Mouse (Mus musculus) cerebellum, adult 11 months (tissue): ENCODE measurements around the gene Trrap.
A peak's percentile ranks its signal among the peaks of the same experiment; 100 is the strongest.

Experiments used
- DNase-seq: peaks from one replicate; pipeline ENCODE4 v3.0.0; 2022

Gene Trrap

DNA sequence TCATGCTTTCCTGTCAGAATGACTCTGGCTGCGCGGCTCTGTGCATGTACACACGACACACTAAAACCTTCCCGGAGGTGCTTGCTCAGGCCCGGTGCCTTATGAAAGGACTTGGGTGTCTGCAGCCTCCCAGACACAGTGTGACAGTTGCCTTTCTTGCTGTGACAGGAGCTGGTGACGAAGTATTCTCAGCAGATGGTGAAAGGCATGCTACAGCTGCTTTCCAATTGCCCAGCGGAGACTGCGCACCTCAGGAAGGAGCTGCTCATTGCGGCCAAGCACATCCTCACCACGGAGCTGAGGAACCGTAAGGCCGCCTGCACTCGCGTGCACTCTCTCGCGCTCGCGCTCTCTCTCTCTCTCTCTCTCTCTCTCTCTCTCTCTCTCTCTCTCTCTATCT, 18.9 kb downstream of the Trrap start:
- no peak for DNase-seq

DNA sequence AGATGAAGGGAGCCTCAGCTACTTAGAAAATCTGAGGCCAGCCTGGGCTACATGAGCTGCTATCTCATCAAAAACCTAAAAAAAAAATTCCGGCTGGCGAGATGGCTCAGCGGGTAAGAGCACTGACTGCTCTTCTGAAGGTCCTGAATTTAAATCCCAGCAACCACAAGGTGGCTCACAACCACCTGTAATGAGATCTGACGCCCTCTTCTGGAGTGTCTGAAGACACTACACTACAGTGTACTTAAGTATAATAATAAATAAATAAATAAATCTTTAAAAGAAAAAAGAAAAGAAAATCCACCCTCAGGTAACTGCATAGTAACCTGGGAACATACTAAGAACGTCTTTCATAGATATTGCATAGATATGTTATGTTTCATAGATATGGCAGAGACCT, 25.8 kb downstream of the Trrap start:
- no peak for DNase-seq

DNA sequence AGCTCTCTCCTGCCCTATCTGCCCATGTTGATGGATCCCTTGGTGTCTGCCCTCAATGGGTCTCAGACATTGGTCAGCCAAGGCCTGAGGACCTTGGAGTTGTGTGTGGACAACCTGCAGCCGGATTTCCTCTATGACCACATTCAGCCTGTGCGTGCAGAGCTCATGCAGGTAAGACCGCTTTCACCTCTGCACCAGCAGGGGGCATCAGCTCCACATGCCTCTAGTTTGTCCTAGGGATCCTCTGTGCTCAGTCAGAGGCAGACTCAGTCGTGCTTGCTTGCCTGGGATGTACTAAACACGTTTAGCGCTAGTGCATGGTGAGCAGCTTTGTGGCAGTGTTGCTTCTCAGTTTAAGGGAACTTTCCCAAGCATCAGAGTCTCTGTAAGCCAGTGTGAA, 27.2 kb downstream of the Trrap start:
- DNase-seq, result peak; percentile 22

DNA sequence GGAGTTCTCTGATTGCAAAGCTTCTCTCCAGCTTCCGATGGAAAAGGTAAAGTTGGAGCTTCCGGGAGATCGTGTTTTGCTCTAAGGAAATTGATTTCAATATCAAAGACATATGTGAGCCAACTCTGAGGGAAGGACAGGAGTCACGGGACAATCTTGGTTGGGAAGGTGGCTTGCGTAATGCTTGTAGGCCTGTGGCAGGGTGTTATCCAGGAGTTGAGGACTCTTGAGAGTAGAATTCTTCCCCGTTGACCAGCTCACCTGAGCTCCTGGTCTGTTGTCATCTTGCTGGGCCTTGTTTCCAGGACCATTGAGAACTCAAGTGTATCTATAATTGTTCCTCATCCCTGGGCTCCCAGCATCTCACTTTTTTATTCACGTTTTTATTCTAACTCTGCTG, 29.6 kb downstream of the Trrap start:
- DNase-seq, result no peak

DNA sequence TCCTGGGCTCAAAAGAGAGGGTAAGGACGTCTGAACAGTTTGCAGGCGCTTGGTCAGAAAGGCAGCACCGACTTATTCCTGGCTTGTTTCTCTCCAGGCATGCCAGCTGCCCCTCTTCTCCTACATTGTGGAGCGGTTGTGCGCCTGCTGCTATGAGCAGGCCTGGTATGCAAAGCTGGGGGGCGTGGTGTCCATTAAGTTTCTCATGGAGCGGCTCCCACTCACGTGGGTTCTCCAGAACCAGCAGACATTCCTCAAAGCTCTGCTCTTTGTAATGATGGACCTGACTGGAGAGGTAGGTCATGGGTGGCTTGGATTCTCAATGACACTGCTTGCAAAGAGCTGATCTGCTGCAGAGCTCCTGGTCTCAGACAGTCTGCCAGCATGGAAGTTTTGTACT, 35.5 kb downstream of the Trrap start:
- no peak for DNase-seq

DNA sequence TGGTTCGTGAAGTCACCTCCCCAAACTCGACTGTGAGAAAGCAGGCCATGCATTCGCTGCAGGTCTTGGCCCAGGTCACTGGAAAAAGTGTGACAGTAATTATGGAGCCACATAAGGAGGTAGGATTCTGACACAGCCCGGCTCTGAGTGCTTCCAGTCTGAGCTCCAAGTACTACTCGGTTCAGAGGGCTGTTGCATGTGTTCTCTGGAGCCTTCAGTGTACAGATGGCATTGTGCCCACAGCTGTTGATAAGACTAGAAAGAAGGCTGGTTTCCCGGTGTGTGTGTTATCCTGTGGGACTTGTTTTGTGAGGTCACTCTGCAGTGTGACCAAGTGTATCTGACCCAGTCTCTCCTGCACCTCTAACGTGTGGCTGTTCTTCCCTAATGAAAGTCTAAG, 36.6 kb downstream of the Trrap start:
- DNase-seq, result no peak

DNA sequence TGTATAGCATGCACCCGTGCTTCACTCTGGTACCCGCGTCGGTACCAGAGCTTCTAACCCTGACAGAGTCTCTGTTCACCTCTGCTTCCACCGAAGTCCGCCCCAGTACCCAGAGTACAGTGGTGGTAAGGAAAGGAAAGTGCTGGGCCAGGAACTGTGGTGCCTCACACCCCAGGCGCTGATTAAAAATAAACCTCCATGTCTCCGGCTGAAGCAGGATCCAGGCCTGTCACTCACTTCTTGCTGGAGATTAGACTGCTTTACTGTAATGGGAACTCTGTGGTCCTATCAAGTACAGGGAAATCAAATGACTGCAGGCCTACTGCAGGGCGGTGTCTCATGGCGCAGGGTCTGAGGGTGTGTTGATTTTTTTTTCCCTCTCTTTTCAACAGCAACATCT, 39.4 kb downstream of the Trrap start:
- no peak for DNase-seq

DNA sequence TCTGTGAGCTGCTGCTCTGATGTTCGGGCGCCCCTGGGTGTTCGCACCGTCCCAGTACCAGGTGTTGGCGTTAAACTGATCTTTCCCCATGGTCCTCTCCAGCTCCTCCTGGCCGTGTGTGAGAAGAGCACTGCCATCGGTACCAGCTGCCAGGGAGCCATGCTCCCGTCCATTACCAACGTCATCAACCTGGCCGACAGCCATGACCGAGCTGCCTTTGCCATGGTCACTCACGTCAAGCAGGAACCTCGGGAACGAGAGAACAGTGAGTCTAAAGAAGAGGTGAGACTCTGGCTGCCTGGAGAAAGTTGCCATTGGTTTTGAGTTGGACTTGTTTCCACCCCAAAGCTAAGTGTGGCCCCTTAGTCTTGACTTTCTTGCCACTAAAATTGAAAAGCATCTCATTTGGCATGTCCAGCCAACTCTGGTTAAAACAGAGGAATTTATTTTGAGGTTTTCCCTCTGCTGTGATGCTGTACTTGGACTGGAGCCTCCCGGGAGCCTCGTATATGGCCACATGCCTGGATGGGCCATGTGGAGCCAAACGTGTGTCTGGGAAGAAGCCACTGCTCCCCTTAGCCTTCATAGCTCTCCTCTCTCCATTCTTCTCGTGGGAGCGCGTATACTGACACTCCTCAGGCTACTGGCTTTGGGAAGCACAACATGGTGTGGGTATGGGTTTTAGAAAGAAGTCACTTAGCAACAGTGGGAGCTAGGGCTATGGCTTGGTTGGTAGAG, 61.0 kb downstream of the Trrap start:
- peak; percentile 56 for DNase-seq

DNA sequence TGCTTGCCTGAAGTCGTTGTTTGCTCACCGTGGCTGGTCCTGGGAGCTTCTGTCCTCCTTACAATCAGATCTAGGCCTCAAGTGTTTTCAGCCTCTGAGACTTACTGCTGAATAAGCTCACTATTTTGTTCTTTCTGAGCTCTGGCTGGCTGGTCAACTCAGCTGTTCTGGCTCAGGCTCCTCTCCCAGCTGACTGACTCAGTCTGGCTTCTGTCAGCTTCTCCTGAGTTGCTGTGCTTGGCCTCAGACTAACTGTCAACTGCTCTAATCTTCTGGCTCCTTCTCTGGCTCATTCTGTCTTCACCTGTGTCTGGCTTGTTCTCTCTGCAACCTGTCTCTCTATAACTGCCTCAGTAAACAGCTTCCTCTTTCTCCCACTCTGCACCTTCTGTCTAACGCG, 62.1 kb downstream of the Trrap start:
- DNase-seq, result no peak

DNA sequence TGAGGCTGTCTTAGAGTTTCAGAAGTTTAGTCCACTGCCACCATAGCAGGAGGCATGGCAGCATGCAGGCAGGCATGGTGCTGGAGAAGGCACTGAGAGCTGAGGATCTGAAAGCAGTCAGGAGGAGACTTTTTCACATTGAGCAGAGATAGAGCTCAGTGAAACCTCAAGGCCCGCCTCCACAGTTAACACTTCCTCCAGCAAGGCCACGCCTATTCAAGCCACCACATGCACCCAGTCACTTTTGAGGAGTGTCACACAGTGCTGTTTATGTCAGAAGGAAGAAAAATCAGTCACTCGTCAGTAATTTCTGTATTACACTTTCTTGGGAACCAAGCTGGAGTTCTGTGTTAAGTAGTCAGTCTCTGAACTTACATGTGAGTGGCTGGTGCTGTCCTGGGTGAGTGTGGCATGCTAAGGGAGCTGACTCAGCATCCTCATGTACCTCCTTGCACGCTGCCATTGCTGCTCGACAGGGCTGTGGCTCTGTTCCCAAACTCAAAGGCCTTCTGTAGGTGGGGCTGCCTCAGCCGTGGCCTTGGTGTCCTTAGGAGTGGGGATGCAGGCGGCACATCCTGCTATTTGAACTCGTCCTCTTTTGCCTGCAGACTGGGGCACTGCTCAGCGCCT, 64.4 kb downstream of the Trrap start:
- no peak for DNase-seq

DNA sequence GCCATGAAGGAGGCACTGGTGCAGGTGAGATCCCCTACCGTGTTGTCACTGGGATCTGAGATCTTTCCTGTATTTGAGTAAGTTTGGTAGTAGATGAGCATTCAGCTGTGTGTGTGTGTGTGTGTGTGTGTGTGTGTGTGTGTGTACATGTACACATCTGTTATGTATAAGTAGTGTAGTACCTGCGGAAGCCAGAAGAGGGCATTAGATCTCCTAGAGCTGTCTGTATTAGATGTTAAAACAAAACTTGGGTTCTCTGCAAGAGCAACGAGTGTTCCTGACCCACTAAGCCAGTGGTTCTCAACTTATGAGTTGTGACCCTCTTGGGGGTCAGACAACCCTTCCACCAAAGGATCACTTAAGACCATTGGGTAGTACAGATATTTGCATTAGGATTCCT, 68.6 kb downstream of the Trrap start:
- no peak for DNase-seq

DNA sequence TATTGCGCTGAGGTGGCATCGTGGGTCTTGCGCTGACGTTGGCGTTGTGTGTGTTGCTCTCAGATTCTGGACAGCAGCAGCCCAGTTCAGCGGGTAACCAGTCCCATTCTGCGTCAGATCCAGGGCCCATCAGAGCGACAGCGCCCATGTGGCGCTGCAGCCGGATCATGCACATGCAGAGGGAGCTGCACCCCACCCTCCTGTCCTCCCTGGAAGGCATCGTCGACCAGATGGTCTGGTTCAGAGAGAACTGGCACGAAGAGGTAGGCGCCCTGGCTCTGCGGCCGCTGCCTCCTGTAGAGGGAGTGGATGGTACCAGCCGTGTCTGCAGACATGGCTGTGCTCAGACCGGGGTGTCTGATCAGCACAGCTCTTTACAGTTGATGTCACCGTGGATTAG, 77.8 kb downstream of the Trrap start:
- DNase-seq, result peak; percentile 81

DNA sequence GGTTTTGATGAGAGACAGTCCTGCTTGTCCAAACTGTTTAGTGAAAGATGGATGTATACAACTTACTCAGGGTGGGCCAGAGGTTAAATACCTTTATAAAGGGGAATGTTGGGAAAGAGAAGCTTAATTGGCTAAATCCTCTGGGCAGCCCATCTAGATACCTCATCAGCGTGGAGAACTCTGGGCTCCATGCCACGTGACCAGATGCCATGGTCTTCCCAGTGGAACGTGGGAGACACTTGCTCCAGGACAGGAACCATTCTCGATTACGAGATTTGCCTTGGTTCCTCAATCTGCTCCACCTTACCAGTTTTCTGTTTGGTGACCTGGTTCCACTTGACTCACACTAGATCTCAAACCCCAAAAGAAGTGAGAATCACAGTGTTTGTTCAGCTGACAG, 81.2 kb downstream of the Trrap start:
- DNase-seq, result no peak

DNA sequence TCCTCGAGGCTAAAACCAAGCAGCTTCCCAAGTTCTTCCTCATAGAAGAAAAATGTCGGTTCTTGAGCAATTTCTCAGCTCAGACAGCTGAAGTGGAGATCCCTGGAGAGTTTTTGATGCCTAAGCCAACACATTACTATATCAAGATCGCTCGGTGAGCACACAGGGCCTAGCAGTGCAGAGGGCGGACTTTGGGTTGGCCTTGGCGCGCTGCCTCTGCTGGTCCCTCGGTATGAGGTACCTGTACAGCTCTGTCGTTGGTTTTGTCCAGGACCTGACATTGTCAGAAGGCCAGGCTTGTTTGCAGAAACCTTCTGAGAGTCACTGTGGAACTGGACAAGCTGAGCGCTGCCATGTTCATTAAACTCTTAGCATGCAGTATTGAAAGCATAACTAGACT, 82.4 kb downstream of the Trrap start:
- no peak for DNase-seq

DNA sequence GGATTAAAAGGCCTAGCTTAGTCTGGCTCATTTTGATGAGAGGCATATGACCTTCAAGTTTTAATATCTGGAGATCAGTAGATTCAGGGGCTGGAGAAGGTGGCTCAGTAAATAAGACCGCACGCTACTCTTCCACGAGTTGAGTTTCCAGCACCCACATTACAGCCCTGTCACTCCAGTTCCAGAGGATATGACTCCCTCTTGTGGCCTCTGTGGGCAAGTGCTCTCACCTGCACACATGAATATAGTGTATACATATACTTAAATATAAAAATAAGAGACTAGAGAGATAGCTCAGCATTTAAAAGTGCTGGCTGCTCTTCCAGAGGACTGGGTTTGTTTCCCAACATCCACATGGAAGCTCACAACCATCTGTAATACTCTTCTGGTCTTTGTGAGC, 84.3 kb downstream of the Trrap start:
- DNase-seq, result no peak

DNA sequence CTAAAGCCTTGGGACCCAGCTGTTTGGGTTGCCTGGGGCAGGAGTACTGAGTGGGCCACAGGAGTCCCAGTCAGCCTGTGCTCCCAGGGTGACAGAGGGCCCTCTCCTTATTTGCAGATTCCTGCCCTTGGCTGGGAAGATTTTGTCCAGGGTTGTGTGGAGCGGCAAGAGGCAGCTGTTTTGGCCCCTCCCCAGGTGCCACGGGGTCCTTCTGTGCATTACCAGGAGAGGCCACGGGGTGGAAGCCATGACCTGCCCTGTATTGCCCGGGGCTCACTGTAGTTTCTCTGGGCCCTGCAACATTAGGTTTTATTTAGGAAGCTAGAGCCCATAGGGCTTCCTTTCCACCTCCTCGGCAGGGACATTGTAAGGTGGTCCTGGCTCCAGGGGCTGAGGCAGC, 86.4 kb downstream of the Trrap start:
- no peak for DNase-seq

DNA sequence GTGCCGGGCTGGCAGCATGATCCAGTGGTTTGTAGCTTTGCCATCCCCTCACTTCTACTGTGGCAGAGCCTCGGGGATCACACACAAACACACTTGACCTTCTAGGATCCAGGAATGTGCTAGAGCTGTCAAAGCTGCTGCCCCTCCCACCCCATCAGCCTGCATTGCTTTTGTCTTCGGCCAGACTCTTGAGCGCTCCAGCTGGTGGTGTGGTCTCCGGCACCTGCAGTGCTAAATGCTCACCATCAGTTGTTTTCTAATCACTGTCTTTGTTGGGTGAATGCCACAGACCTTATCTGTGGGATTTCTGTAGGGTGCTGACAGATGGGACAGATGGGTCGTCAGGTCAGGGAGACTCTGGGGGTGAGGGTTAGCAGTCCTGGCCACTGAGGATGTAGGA, 88.4 kb downstream of the Trrap start:
- DNase-seq, result no peak

DNA sequence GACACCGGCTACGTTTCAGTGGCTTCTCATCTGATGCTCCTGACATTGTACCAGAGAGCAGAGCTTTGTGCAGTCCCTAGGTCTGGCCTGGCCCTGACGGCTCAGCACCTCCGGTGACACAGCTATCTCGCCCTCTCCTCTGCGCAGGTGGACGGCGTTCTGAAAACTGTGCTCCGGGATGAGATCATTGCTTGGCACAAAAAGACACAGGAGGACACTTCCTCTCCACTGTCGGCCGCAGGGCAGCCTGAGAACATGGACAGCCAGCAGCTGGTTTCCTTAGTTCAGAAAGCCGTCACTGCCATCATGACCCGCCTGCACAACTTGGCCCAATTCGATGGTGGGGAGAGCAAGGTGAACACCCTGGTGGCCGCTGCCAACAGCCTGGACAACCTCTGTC, 91.0 kb downstream of the Trrap start:
- DNase-seq, result no peak

DNA sequence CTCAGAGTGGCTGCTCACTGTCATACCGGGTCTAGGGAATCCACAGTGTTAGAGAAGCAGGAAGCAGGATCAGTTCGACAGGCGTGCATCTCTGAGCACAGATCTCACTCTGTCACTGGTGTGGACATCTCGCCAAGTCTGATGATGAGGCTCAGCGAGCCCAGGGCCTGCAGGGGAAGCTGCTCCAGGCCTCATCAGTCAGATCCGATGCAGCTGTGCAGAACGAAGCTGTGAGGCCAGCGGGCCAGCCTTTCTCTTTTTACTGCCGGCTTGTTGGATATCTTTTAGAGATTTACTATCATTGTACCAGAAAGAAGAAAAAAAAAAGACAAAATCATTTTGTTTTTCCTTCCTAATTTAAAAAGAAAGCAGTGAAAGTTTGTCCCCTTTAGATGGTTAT, 91.8 kb downstream of the Trrap start:
- no peak for DNase-seq

DNA sequence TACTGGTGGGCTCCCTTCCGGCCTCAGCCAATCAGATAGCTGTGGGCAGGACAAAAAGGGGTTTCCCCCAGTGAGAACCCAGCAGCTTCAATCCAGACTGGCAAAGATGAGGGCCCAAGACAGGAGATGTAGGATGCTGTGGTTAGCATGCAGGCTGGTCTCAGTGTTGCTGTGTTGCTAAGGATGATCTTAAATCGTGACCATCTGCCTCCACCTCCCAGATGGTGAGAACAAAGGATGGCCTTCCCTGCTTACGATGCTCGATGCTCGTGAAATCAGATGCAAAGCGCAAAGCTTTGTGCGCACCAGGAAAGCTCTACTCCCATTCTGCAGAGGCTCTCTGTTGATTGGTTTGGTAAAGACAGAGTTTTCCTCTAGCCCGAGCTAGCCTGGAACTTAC, 93.4 kb downstream of the Trrap start:
- DNase-seq, result no peak

DNA sequence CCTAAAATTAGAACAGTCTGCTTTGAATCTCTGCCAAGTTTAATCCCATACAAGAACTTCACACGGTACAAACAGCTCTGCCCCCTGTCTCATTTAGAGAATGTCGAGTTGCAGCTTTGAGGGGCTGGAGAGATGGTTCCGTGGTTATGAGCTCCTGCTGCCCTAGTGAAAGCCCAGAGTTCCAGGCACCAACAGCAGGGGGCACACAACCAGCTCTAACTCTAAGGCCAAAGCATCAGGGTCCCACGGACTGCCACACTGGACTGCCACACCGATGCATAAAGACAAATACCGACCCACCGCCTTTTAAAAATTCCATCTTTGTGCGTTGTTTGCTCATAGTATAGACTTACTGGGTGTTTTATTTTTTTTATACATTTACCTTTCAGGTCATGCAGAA, 99.4 kb downstream of the Trrap start:
- no peak for DNase-seq

DNA sequence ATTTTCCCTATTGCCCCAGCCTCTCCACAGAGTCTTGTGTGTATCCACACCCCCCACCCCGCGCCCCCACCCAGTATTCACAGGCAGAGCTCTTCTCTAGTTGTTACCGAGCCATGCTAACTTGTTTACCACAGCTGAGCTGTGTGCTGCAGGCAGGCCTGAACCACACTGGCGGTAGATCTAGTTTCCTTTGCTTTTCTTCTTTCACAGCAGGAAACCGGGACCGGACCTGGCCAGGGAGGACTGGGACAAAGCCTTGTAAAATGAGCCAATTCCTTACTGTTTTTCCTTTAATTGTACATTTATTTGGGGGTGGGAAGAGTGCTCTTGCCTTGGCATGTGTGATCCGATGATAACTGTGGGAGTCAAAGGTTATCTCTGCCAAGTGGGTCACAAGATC, 101.9 kb downstream of the Trrap start:
- DNase-seq, result no peak

DNA sequence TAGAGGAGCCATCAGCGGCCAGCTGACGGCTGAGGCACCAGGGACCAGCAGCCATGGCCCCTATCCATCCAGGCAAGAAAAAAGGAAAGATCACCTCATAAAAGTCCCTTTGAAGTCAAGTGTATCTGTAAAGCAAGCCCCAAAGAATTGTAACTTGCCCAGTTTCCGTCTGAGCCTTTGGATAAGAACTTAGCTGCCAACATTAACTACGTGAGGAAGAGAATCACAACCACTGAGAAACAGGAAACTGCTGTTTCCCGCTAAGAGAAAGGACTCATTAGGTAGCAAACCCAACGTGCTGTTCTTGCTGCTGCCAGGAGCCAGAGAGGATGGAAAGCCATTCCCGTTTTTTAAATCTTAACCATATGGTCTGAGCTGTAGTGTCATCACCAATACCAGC, 103.2 kb downstream of the Trrap start:
- no peak for DNase-seq

DNA sequence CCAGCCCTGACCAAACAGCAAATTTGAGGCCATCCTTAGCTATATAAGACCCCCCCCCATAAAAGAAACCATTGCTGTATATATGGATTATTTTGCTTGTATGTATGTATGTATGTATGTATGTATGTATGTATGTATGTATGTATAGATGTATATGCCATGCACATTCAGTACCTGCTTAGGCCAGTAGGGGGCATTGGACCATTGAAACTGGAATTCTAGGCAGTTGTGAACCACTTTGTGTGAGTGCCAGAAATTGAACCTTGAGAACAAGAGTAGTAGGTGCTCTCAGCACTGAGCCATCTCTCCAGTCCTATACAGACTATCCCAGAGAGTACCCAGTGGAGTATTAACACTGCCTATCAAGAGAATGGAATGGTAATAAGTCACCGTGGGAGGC, 104.2 kb downstream of the Trrap start:
- DNase-seq, result no peak

DNA sequence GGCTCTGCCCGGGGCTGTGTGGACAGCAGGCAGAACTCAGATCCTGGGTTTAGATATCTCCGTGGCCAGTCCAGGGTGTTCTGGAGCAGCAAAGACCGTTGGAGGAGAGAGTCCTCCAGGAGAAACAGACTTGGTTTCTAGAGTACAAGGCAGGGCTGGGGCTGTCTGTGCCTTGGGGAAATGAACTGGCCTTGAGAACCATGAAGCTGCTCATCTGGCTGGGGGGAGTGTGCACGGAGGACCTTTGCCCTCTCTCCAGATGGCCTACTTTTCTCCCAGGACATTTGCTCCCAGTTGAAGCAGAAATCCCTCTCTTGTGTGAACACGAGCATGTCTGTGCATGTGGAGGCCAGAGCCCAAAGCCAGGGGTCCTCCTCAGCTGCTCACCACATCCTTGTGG, 104.8 kb downstream of the Trrap start:
- DNase-seq, result no peak
